Mouse (Mus musculus) CH12.LX (cell line): ENCODE data around the gene Ctnnbip1. TPM values are rescaled to one million over a fixed set of nuclear protein-coding genes. Genes with fewer than 3 reads are reported as not detected.

ENCODE experiments used
- DNase-seq: peaks from one replicate; pipeline ENCODE4 v3.0.0-alpha.2; 2013; ENCODE audit errors: extremely low read depth
- H3K27ac ChIP-seq: 2 replicates; pipeline ENCODE4 v1.5.1; 2012; ENCODE audit warnings: low read depth, mild to moderate bottlenecking, control low read depth, moderate library complexity; ENCODE audit not compliant: insufficient read depth
- H3K27me3 ChIP-seq: replicated peaks from 2 replicates; pipeline ENCODE3; 2012; ENCODE audit warnings: inconsistent platforms
- H3K36me3 ChIP-seq, 2 experiments: replicated peaks in 1 of 2; 2 replicates each; pipeline versions ENCODE3 to v1.6.1; 2012; ENCODE audit warnings: inconsistent platforms in 1 of 2, low read length in 1 of 2, mild to moderate bottlenecking in 1 of 2, mixed read lengths in 1 of 2, moderate library complexity in 1 of 2; ENCODE audit not compliant: control insufficient read depth in 1 of 2, insufficient read depth in 1 of 2
- H3K4me1 ChIP-seq, 2 experiments: 2 replicates each; pipeline ENCODE4 v1.6.1; 2012; ENCODE audit warnings: inconsistent platforms in 1 of 2, moderate library complexity in 1 of 2; ENCODE audit not compliant: insufficient read depth in 2 of 2, control insufficient read depth in 1 of 2
- H3K4me2 ChIP-seq: 2 replicates; pipeline ENCODE4 v1.6.1; 2012; ENCODE audit warnings: low read depth, mild to moderate bottlenecking, control low read depth; ENCODE audit not compliant: poor library complexity, insufficient read depth, severe bottlenecking
- H3K4me3 ChIP-seq, 3 experiments: fragments of 150-350 bp in 1 of 3; sonication (generic) in 1 of 3; replicated peaks in 1 of 3; 2 replicates each; pipeline versions ENCODE3 to v1.5.1; 2011 to 2012; ENCODE audit warnings: low read depth in 2 of 3, low read length in 2 of 3, mild to moderate bottlenecking in 2 of 3, moderate library complexity in 2 of 3, control low read depth in 1 of 3, improper control_type of control experiment in 1 of 3, inconsistent platforms in 1 of 3, mixed read lengths in 1 of 3; ENCODE audit not compliant: poor library complexity in 1 of 3
- H3K79me2 ChIP-seq: replicated peaks from 2 replicates; pipeline ENCODE4 v1.6.1; 2012; ENCODE audit warnings: mild to moderate bottlenecking, moderate library complexity; ENCODE audit not compliant: control insufficient read depth, poor library complexity, insufficient read depth, severe bottlenecking; ENCODE audit errors: extremely low read depth
- H3K9ac ChIP-seq: 2 replicates; pipeline ENCODE4 v1.6.1; 2012; ENCODE audit warnings: low read depth, mild to moderate bottlenecking, control low read depth, moderate library complexity; ENCODE audit not compliant: insufficient read depth
- H3K9me3 ChIP-seq: replicated peaks from 2 replicates; pipeline ENCODE3; 2012; ENCODE audit warnings: low read length, inconsistent platforms, mixed read lengths
- EP300 ChIP-seq: IDR thresholded peaks from 2 replicates; pipeline ENCODE4 v1.6.1; 2011; ENCODE audit warnings: low read length, improper control_type of control experiment
- IRF4 ChIP-seq: IDR thresholded peaks from 2 replicates; pipeline ENCODE4 v1.6.1; 2014; ENCODE audit warnings: low read depth, mild to moderate bottlenecking, inconsistent platforms, low read length, improper control_type of control experiment
- JUN ChIP-seq: IDR thresholded peaks from 2 replicates; pipeline ENCODE4 v1.6.1; 2011; ENCODE audit warnings: low read depth, mild to moderate bottlenecking, low read length, improper control_type of control experiment, moderate library complexity; ENCODE audit not compliant: insufficient read depth
- JUND ChIP-seq: conservative IDR thresholded peaks from 2 replicates; pipeline ENCODE4 v1.6.1; 2011; ENCODE audit warnings: low read depth, low read length, improper control_type of control experiment
- MAX ChIP-seq: IDR thresholded peaks from 2 replicates; pipeline ENCODE4 v1.6.1; 2011; ENCODE audit warnings: low read length, improper control_type of control experiment
- MAZ ChIP-seq: IDR thresholded peaks from 2 replicates; pipeline ENCODE4 v1.6.1; 2012; ENCODE audit warnings: low read depth, mild to moderate bottlenecking, inconsistent platforms, low read length, improper control_type of control experiment, moderate library complexity
- MEF2A ChIP-seq: IDR thresholded peaks from 2 replicates; pipeline ENCODE4 v1.6.1; 2014; ENCODE audit warnings: low read depth, mild to moderate bottlenecking, inconsistent platforms, low read length, improper control_type of control experiment, borderline replicate concordance
- MXI1 ChIP-seq: IDR thresholded peaks from 2 replicates; pipeline ENCODE4 v1.6.1; 2011; ENCODE audit warnings: mild to moderate bottlenecking, low read depth, low read length, improper control_type of control experiment
- NRF1 ChIP-seq: IDR thresholded peaks from 2 replicates; pipeline ENCODE4 v1.6.1; 2014; ENCODE audit warnings: low read depth, mild to moderate bottlenecking, inconsistent platforms, low read length, improper control_type of control experiment, moderate library complexity
- PAX5 ChIP-seq: IDR thresholded peaks from 2 replicates; pipeline ENCODE4 v1.6.1; 2012; ENCODE audit warnings: low read length, inconsistent platforms, mixed read lengths
- POLR2AphosphoS2 ChIP-seq: IDR thresholded peaks from 2 replicates; pipeline ENCODE4 v1.6.1; 2011; ENCODE audit warnings: low read depth, low read length, improper control_type of control experiment
- RAD21 ChIP-seq: IDR thresholded peaks from 2 replicates; pipeline ENCODE4 v1.6.1; 2011; ENCODE audit warnings: low read depth, mild to moderate bottlenecking, low read length, improper control_type of control experiment, moderate library complexity
- RCOR1 ChIP-seq: conservative IDR thresholded peaks from 2 replicates; pipeline ENCODE4 v1.6.1; 2012; ENCODE audit warnings: low read depth, mild to moderate bottlenecking, inconsistent platforms, low read length, improper control_type of control experiment
- SIN3A ChIP-seq: IDR thresholded peaks from 2 replicates; pipeline ENCODE4 v1.6.1; 2012; ENCODE audit warnings: low read length, improper control_type of control experiment, inconsistent platforms
- SMC3 ChIP-seq: IDR thresholded peaks from 2 replicates; pipeline ENCODE4 v1.6.1; 2011; ENCODE audit warnings: low read depth, low read length, improper control_type of control experiment
- USF1 ChIP-seq: IDR thresholded peaks from 2 replicates; pipeline ENCODE4 v1.6.1; 2014; ENCODE audit warnings: low read depth, mild to moderate bottlenecking, inconsistent platforms, low read length, improper control_type of control experiment
- USF2 ChIP-seq: conservative IDR thresholded peaks from 2 replicates; pipeline ENCODE4 v1.6.1; 2011; ENCODE audit warnings: low read depth, low read length, improper control_type of control experiment
- ZC3H11A ChIP-seq: IDR thresholded peaks from 2 replicates; pipeline ENCODE4 v1.6.1; 2012; ENCODE audit warnings: low read depth, mild to moderate bottlenecking, inconsistent platforms, low read length, improper control_type of control experiment
- ZKSCAN1 ChIP-seq: IDR thresholded peaks from 2 replicates; pipeline ENCODE4 v1.6.1; 2012; ENCODE audit warnings: low read depth, inconsistent platforms, low read length, improper control_type of control experiment, borderline replicate concordance
- dilution Hi-C: fragments of 300-500 bp; cut with MboI; formaldehyde crosslinking; loops from 2 replicates; pipeline ENCODE4 v1.14.3; 2020; ENCODE audit warnings: low sequenced_read_pairs; ENCODE audit not compliant: extremely low pct_unique_long_range_greater_than_20kb, extremely low pct_ligation_motif_present
- in situ Hi-C: fragments of 300-500 bp; cut with MboI; formaldehyde crosslinking; loops from 3 replicates; pipeline ENCODE4 v1.14.3; 2019; ENCODE audit warnings: low sequenced_read_pairs, low pct_ligation_motif_present, low pct_unique_long_range_greater_than_20kb, mixed read lengths
- polyA plus RNA-seq: library from polyadenylated mRNA; unstranded; fragments of >175 nt; gene quantifications from 2 replicates; pipeline ENCODE4 v1.2.1, GENCODE M21; 2012; ENCODE audit warnings: low read depth; ENCODE audit not compliant: insufficient read length
- total RNA-seq, 2 experiments: library from RNA; depleted of rRNA; stranded (reverse); fragments of 300-350 nt in 1 of 2; fragments of >200 nt in 1 of 2; gene quantifications; 2 replicates each; pipeline ENCODE4 v1.2.3; 2012 to 2014

Gene Ctnnbip1
- total and polyA plus RNA-seq, 3 experiments: 4.5 to 5.9 (median 5.7) TPM

DNA sequence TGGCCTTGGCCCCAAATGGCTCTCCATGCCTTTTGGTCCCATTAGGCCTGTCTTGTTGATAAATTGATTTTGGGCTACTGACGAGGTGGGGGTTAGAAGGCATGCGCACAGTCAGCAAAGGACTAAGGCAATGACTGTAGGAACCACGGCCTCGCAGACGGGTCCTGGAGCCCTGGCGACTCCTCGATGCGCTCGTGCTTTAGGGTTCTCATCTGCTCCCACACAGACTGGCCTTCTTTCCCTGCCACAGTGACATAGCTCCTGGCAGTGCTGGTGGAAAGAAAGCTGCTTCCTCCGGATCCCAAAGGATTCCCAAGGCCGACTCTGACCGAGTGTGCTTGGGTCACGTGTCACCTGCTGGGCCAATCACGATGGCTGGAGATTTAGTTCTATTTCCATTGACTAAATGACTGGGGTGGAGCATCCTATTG lies 56.4 kb downstream of the Ctnnbip1 start:
- peaks cover 6% of the 10 kb centered on the region for H3K27me3 ChIP-seq
- H3K4me3 ChIP-seq: no peak overlapping the region
- H3K4me1 ChIP-seq: peaks cover 14 to 26% of the 10 kb centered on the region in 2 experiments; a peak in 2 of 4 replicates
- H3K27ac ChIP-seq: no peak overlapping the region
- no peaks in the 10 kb centered on the region for H3K36me3 ChIP-seq
- dilution Hi-C loops (no loop called here), in situ Hi-C loops (no loop called here)
- no peaks in the 10 kb centered on the region for H3K79me2 ChIP-seq
- no peak overlapping the region for H3K9ac ChIP-seq
- TF ChIP-seq USF1 (peak; percentile 55), ZKSCAN1 (no peak), USF2 (0 out of 2 replicates have a peak, but pooled peaks have one; percentile 14)
- no peak overlapping the region for H3K4me2 ChIP-seq
- no peak for DNase-seq
- no peaks in the 10 kb centered on the region for H3K9me3 ChIP-seq

- no peaks in the 10 kb centered on the region for H3K9me3 ChIP-seq
- no peak overlapping the region for H3K9ac ChIP-seq
- H3K4me3 ChIP-seq: no peak overlapping the region
- H3K27ac ChIP-seq: no peak overlapping the region
- H3K36me3 ChIP-seq: no peaks in the 10 kb centered on the region
- dilution Hi-C loops (no loop called here), in situ Hi-C loops (no loop called here)
- TF ChIP-seq PAX5 (no peak), JUN (no peak), MAX (no peak), ZC3H11A (no peak), MAZ (no peak), SMC3 (no peak), RCOR1 (no peak), NRF1 (no peak), MXI1 (no peak), RAD21 (no peak), MEF2A (no peak), EP300 (no peak), USF2 (no peak), POLR2AphosphoS2 (no peak), IRF4 (no peak), SIN3A (no peak), JUND (no peak)
- no peak overlapping the region for H3K4me2 ChIP-seq
- DNase-seq: no peak
- no peaks in the 10 kb centered on the region for H3K79me2 ChIP-seq
- peaks cover 6% of the 10 kb centered on the region for H3K27me3 ChIP-seq
- H3K4me1 ChIP-seq: peaks cover 13 to 25% of the 10 kb centered on the region in 2 experiments; a peak in 2 of 4 replicates
These were observed 58.0 kb downstream of the Ctnnbip1 start for GRCm38 (mm10) chr4:149576061-149576460.
